ENCODE assay signal across 8 mouse cellular contexts in genomic region chr19:46528529-46529213, GRCm38 (mm10). TPM values are rescaled to one million over a fixed set of nuclear protein-coding genes. Genes with fewer than 3 reads are reported as not detected.
DNase-seq lines count a peak whose midpoint lies in the region; ATAC-seq lines count a peak whose summit lies in the region.

No protein-coding gene starts in this region.

- no peaks in the 10 kb centered on the region for H3K36me3 ChIP-seq in heart, embryonic 11.5 days (ENCODE audit: control insufficient read depth, insufficient read depth, low read length)
- H3K36me3 ChIP-seq in lung, embryonic 16.5 days (ENCODE audit: control insufficient read depth, insufficient read depth, low read length): no peaks in the 10 kb centered on the region
- no peaks in the 10 kb centered on the region for H3K36me3 ChIP-seq in neural tube, embryonic 15.5 days

- peak overlapping the region; percentile 60 for H3K9ac ChIP-seq in heart, embryonic 11.5 days (ENCODE audit: low read depth, low read length)
- peak overlapping the region; percentile 61 for H3K9ac ChIP-seq in lung, embryonic 16.5 days (ENCODE audit: low read length)
- peak overlapping the region; percentile 5; the same call in 1 of the 2 replicates for H3K9ac ChIP-seq in neural tube, embryonic 15.5 days (replicated peaks)

- peak overlapping the region; percentile 62 for H3K4me2 ChIP-seq in heart, embryonic 11.5 days
- H3K4me2 ChIP-seq in lung, embryonic 16.5 days (ENCODE audit: low read depth, low read length): peak overlapping the region; percentile 63
- peak overlapping the region; percentile 49 for H3K4me2 ChIP-seq in neural tube, embryonic 15.5 days

- H3K4me3 ChIP-seq in heart, embryonic 11.5 days (ENCODE audit: low read depth, low read length): peak overlapping the region; percentile 19
- H3K4me3 ChIP-seq in lung, embryonic 16.5 days (ENCODE audit: low read length): peak overlapping the region; percentile 32
- peak overlapping the region; percentile 2 for H3K4me3 ChIP-seq in neural tube, embryonic 15.5 days (replicated peaks)

- DNase-seq in 416B (ENCODE audit: low read depth): peak; percentile 84
- peak; percentile 69 for DNase-seq in T-cell, adult 2 months (ENCODE audit: low spot score)
- peak; percentile 84 for DNase-seq in embryo, embryonic 10.5 days (ENCODE audit: low spot score)
- DNase-seq in kidney, adult 8-10 months: peak; percentile 94 to 95
- DNase-seq in testis, postnatal 10 days (ENCODE audit: low spot score): no peak

- no peaks in the 10 kb centered on the region for H3K27me3 ChIP-seq in heart, embryonic 11.5 days (ENCODE audit: control insufficient read depth, insufficient read depth, low read length)
- no peaks in the 10 kb centered on the region for H3K27me3 ChIP-seq in lung, embryonic 16.5 days (ENCODE audit: control insufficient read depth, insufficient read depth, low read depth, low read length)
- no peaks in the 10 kb centered on the region for H3K27me3 ChIP-seq in neural tube, embryonic 15.5 days (replicated peaks)

- peak; percentile 57 for ATAC-seq in heart, embryonic 11.5 days (replicated peaks; ENCODE audit: insufficient number of reproducible peaks, low FRiP score, low TSS enrichment)
- peak; percentile 51 for ATAC-seq in lung, embryonic 16.5 days (ENCODE audit: low read depth)
- ATAC-seq in neural tube, embryonic 15.5 days (ENCODE audit: low FRiP score): peak; percentile 61

- H3K4me1 ChIP-seq in heart, embryonic 11.5 days (ENCODE audit: control insufficient read depth, insufficient read depth, low read length): peaks cover 95% of the 10 kb centered on the region
- peaks cover 83% of the 10 kb centered on the region for H3K4me1 ChIP-seq in lung, embryonic 16.5 days (replicated peaks; ENCODE audit: control insufficient read depth, insufficient read depth, low read length)
- H3K4me1 ChIP-seq in neural tube, embryonic 15.5 days: peaks cover 96% of the 10 kb centered on the region

- H3K9me3 ChIP-seq in heart, embryonic 11.5 days (replicated peaks; ENCODE audit: control insufficient read depth, low read length): no peaks in the 10 kb centered on the region
- H3K9me3 ChIP-seq in lung, embryonic 16.5 days (ENCODE audit: control insufficient read depth, low read length): no peaks in the 10 kb centered on the region
- H3K9me3 ChIP-seq in neural tube, embryonic 15.5 days (replicated peaks): no peaks in the 10 kb centered on the region

- WGBS in heart, embryonic 11.5 days (ENCODE audit: insufficient replicate concordance): 1% methylated on average over 20 of the region's 20 CpGs
- WGBS in lung, embryonic 16.5 days: 3% methylated on average over 20 of the region's 20 CpGs
- WGBS in neural tube, embryonic 15.5 days: under 1% methylated on average over 20 of the region's 20 CpGs

- peak overlapping the region; percentile 96 for H3K27ac ChIP-seq in heart, embryonic 11.5 days (ENCODE audit: low read depth, low read length)
- H3K27ac ChIP-seq in lung, embryonic 16.5 days (ENCODE audit: low read length): peak overlapping the region; percentile 94
- peak overlapping the region; percentile 79 for H3K27ac ChIP-seq in neural tube, embryonic 15.5 days (replicated peaks)

RNA-seq across cellular contexts. Expression of gene Trim8, which starts 27.2 kb away (rescaled TPM):
- 18.0 and 18.6 TPM in 2 replicates for polyA plus RNA-seq in heart, embryonic 11.5 days (2014; fragmentation: Nextera tagmentation; extraction: Ambion mirVana)
- 22.4 and 24.9 TPM in 2 replicates for polyA plus RNA-seq in lung, embryonic 16.5 days (2015; fragmentation: Nextera tagmentation; extraction: Ambion mirVana)
- polyA plus RNA-seq in neural tube, embryonic 15.5 days (2015; fragmentation: Nextera tagmentation; extraction: Ambion mirVana): 23.5 and 25.5 TPM in 2 replicates

RNA-seq across cellular contexts. Expression of gene Arl3, which starts 44.3 kb away (rescaled TPM):
- polyA plus RNA-seq in heart, embryonic 11.5 days (2014; fragmentation: Nextera tagmentation; extraction: Ambion mirVana): 67.5 and 83.5 TPM in 2 replicates
- polyA plus RNA-seq in lung, embryonic 16.5 days (2015; fragmentation: Nextera tagmentation; extraction: Ambion mirVana): 113 and 118 TPM in 2 replicates
- polyA plus RNA-seq in neural tube, embryonic 15.5 days (2015; fragmentation: Nextera tagmentation; extraction: Ambion mirVana): 190 and 208 TPM in 2 replicates

RNA-seq across cellular contexts. Expression of gene Sfxn2, which starts 44.5 kb away (rescaled TPM):
- polyA plus RNA-seq in heart, embryonic 11.5 days (2014; fragmentation: Nextera tagmentation; extraction: Ambion mirVana): 8.1 and 10.5 TPM in 2 replicates
- 24.6 and 28.4 TPM in 2 replicates for polyA plus RNA-seq in lung, embryonic 16.5 days (2015; fragmentation: Nextera tagmentation; extraction: Ambion mirVana)
- 11.0 and 11.7 TPM in 2 replicates for polyA plus RNA-seq in neural tube, embryonic 15.5 days (2015; fragmentation: Nextera tagmentation; extraction: Ambion mirVana)

Comparison
In these comparisons a context has a peak if more than half of its experiments do, and no peak if none do; other contexts are left out.
1. H3K9ac ChIP-seq: peak in every context shown above with its lines; median percentile 61 in lung, embryonic 16.5 days; 60 in heart, embryonic 11.5 days; 5 in neural tube, embryonic 15.5 days.